ENCODE assay signal across 22 mouse cellular contexts in the genomic region with DNA sequence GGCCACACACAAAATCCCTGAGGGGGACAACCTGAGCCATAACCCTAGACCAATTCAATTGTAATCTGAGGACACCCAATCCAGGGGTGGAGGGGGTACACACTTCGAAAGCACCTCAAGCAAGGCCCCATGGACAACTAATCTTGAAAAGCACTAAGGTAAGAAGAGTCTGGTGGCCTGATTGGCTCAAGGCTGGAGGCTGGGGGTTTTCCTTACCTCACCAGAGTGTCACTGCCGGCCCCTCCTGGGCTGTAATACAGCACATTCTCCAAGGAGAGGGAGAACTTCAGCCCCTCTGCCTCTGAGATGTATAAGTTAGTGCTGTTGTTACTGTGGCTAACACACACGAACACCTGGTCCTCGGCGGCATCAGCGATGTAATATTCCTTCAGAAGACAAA.
"Had no signal": no experiment of that assay in that cellular context is flagged by ENCODE, and none has a peak within 500 bp of the region (broad histone marks: within the 10 kb centered on the region; RNA-seq: fewer than 3 reads in every experiment).

No protein-coding gene starts in this region.

- H3K4me1 ChIP-seq: heart, embryonic 13.5 days; heart, embryonic 15.5 days; hindbrain, embryonic 10.5 days; hindbrain, embryonic 12.5 days; intestine, embryonic 15.5 days; limb, embryonic 10.5 days; limb, embryonic 12.5 days; liver, embryonic 13.5 days; liver, embryonic 15.5 days had no signal

- H3K4me3 ChIP-seq: gastrocnemius, adult 2 months; heart, adult 2 months; heart, embryonic 13.5 days; heart, embryonic 15.5 days; hindbrain, embryonic 10.5 days; hindbrain, embryonic 12.5 days; hindbrain, embryonic 15.5 days; intestine, embryonic 15.5 days; limb, embryonic 10.5 days; limb, embryonic 12.5 days; liver, embryonic 13.5 days; liver, embryonic 15.5 days had no signal

- H3K27ac ChIP-seq: gastrocnemius, adult 2 months; heart, adult 2 months; heart, embryonic 13.5 days; heart, embryonic 15.5 days; hindbrain, embryonic 10.5 days; hindbrain, embryonic 12.5 days; hindbrain, embryonic 15.5 days; intestine, embryonic 15.5 days; limb, embryonic 10.5 days; limb, embryonic 12.5 days; liver, embryonic 13.5 days; liver, embryonic 15.5 days had no signal

- H3K9me3 ChIP-seq: heart, embryonic 13.5 days; heart, embryonic 15.5 days; hindbrain, embryonic 10.5 days; hindbrain, embryonic 12.5 days; hindbrain, embryonic 15.5 days; intestine, embryonic 15.5 days; limb, embryonic 10.5 days; limb, embryonic 12.5 days; liver, embryonic 13.5 days; liver, embryonic 15.5 days had no signal

- DNase-seq: gastrocnemius, adult 2 months; gastrocnemius, postnatal 10 days; gastrocnemius, postnatal 25 days; heart, adult 2 months; heart, postnatal 4 days; kidney, adult 18-20 months; kidney, adult 8-10 months; kidney, postnatal 10 days; kidney, postnatal 25 days; kidney, postnatal 4 days; layer of hippocampus, adult 9-11 months; liver; liver, embryonic 13.5 days had no signal

- H3K27me3 ChIP-seq: heart, embryonic 13.5 days; heart, embryonic 15.5 days; hindbrain, embryonic 12.5 days; hindbrain, embryonic 15.5 days; intestine, embryonic 15.5 days; liver, embryonic 13.5 days; liver, embryonic 15.5 days had no signal

- H3K36me3 ChIP-seq: heart, embryonic 13.5 days; heart, embryonic 15.5 days; hindbrain, embryonic 10.5 days; hindbrain, embryonic 15.5 days; intestine, embryonic 15.5 days; limb, embryonic 10.5 days; limb, embryonic 12.5 days; liver, embryonic 13.5 days; liver, embryonic 15.5 days had no signal
